ENCODE assay signal across 9 mouse cellular contexts in genomic region chr5:89701241-89702007, GRCm38 (mm10).
A peak's percentile ranks its signal among the peaks of the same experiment; 100 is the strongest.
DNase-seq lines count a peak whose midpoint lies in the region; ATAC-seq lines count a peak whose summit lies in the region.
"Had no signal": no experiment of that assay in that cellular context is flagged by ENCODE, and none has a peak within 500 bp of the region (broad histone marks: within the 10 kb centered on the region; RNA-seq: fewer than 3 reads in every experiment).

No protein-coding gene starts in this region.

- WGBS in heart, embryonic 12.5 days: 51% methylated on average over 9 of the region's 9 CpGs
- WGBS in midbrain, embryonic 15.5 days: 58% methylated on average over 9 of the region's 9 CpGs

- no peaks in the 10 kb centered on the region for H3K36me3 ChIP-seq in heart, embryonic 12.5 days
- no peaks in the 10 kb centered on the region for H3K36me3 ChIP-seq in midbrain, embryonic 15.5 days (replicated peaks)
- H3K36me3 ChIP-seq: liver, embryonic 15.5 days had no signal

- no peak overlapping the region for H3K9ac ChIP-seq in heart, embryonic 12.5 days
- H3K9ac ChIP-seq in midbrain, embryonic 15.5 days: no peak overlapping the region
- H3K9ac ChIP-seq: liver, embryonic 15.5 days had no signal

- no peaks in the 10 kb centered on the region for H3K27me3 ChIP-seq in heart, embryonic 12.5 days (replicated peaks)
- H3K27me3 ChIP-seq in midbrain, embryonic 15.5 days (replicated peaks): no peaks in the 10 kb centered on the region
- H3K27me3 ChIP-seq: liver, embryonic 15.5 days had no signal

- H3K9me3 ChIP-seq in heart, embryonic 12.5 days (replicated peaks): no peaks in the 10 kb centered on the region
- H3K9me3 ChIP-seq in midbrain, embryonic 15.5 days: no peaks in the 10 kb centered on the region
- H3K9me3 ChIP-seq: liver, embryonic 15.5 days had no signal

- peak overlapping the region; percentile 9; the same call in 1 of the 2 replicates for H3K27ac ChIP-seq in heart, embryonic 12.5 days (ENCODE audit: poor library complexity, severe bottlenecking)
- H3K27ac ChIP-seq in midbrain, embryonic 15.5 days: peak overlapping the region; percentile 45; the same call in 1 of the 2 replicates
- H3K27ac ChIP-seq: liver, embryonic 15.5 days had no signal

- H3K4me3 ChIP-seq in heart, embryonic 12.5 days: no peak overlapping the region
- no peak overlapping the region for H3K4me3 ChIP-seq in midbrain, embryonic 15.5 days
- H3K4me3 ChIP-seq: liver, embryonic 15.5 days had no signal

- peak; percentile 73 for ATAC-seq in heart, embryonic 12.5 days (ENCODE audit: insufficient number of reproducible peaks, low FRiP score)
- ATAC-seq in cerebellum, adult (ENCODE audit: insufficient number of reproducible peaks, low FRiP score, low TSS enrichment): peak; percentile 57; the same call in 1 of the 2 replicates
- ATAC-seq in midbrain, embryonic 15.5 days (replicated peaks): peak; percentile 94

- H3K4me2 ChIP-seq in heart, embryonic 12.5 days: no peak overlapping the region
- H3K4me2 ChIP-seq in midbrain, embryonic 15.5 days: peak overlapping the region; percentile 7; the same call in 1 of the 2 replicates
- H3K4me2 ChIP-seq: liver, embryonic 15.5 days had no signal

- DNase-seq in heart, adult 8-10 months (ENCODE audit: low spot score): no peak
- peak; percentile 45 to 46 for DNase-seq in frontal cortex, postnatal 25 days (ENCODE audit: low spot score in 2 of 2)
- DNase-seq in layer of hippocampus, adult 9-10 months (ENCODE audit: low spot score): peak; percentile 35
- no peak for DNase-seq in thymus, postnatal 4 days
- no peak for DNase-seq in urinary bladder, postnatal 4 days (ENCODE audit: low spot score in 2 of 2)

- peaks cover 24% of the 10 kb centered on the region for H3K4me1 ChIP-seq in heart, embryonic 12.5 days (replicated peaks)
- H3K4me1 ChIP-seq in midbrain, embryonic 15.5 days: peaks cover 11% of the 10 kb centered on the region; the same call in 1 of the 2 replicates
- H3K4me1 ChIP-seq: liver, embryonic 15.5 days had no signal

Comparison
In these comparisons a context has a peak if more than half of its experiments do, and no peak if none do; other contexts are left out.
1. DNase-seq: peak in frontal cortex, postnatal 25 days (2 of 2) and layer of hippocampus, adult 9-10 months (single experiment); none in heart, adult 8-10 months (single experiment), thymus, postnatal 4 days (single experiment) and urinary bladder, postnatal 4 days (0 of 2).
2. Peak in every context shown above with its lines, with median percentiles within 50 percentile points of each other: ATAC-seq.